Mouse (Mus musculus) kidney, postnatal 36 days (tissue): Measurements from ENCODE around the gene Cdkn1b.
A peak's percentile ranks its signal among the peaks of the same experiment; 100 is the strongest.

Experiments used
- DNase-seq, 2 experiments: peaks; one replicate each; pipeline ENCODE4 v3.0.0; 2021 to 2022; ENCODE audit warnings: mixed read lengths in 2 of 2

Gene Cdkn1b

GRCm38 (mm10) chr6:134930383-134930782 is 10.2 kb downstream of the Cdkn1b start:
- DNase-seq, result no peak

GRCm38 (mm10) chr6:134931146-134931545 is 10.9 kb downstream of the Cdkn1b start:
- no peak for DNase-seq

DNA sequence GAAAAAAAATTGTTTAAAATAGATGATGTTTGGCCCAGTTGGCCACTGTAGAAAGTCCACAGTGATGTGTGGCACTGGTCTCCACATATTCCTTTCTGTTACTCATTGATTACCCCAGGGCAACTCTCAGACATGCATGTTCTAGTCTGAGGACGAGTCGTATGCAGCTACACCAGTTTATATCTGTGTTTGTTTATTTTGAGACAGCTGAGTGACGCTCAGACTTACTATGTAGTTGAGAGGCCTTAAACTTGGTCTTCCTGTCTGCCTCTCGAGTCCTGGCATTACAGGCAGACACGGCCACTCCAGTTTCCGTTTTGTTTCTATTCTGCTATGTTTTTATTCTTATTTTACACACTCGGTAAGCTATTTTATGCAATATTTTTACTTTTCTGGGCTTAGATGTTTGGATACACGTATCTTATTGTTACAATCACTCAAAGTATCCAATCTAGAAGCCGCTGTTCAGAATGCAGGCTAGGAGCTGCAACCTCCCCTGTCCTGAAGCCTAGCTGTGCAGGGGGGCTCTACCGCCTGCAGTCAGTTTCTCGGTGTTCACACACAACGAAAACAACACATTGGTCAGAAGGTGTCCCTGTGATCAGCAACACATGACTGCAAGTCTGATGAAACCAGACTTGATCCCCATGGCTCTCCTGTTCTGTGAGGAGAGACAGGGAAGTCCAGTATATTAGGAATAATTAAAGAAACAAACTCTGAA is 12.4 kb downstream of the Cdkn1b start:
- peak in 1 of 2 experiments; percentile 22 for DNase-seq

GRCm38 (mm10) chr6:134933207-134933558 is 13.0 kb downstream of the Cdkn1b start:
- DNase-seq, result no peak

DNA sequence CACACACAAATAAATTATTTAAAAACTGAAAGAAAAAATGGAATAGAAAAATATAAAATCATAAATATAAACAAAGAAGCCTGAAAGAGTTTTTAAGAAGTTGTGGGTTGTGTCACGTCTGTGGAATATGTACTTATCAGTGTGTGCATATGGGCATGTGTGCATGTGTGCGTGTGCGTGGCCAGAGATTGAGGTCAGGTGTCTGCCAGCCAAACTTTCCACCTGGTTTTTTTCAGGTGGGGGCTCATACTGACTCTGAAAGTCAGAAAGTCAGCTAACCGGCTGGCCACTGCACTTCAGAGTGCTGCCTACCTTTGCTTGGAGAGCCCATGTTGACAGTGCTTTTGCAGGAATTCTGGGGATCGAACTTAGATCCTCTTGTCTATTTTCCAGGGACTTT is 14.1 kb downstream of the Cdkn1b start:
- DNase-seq, result no peak

DNA sequence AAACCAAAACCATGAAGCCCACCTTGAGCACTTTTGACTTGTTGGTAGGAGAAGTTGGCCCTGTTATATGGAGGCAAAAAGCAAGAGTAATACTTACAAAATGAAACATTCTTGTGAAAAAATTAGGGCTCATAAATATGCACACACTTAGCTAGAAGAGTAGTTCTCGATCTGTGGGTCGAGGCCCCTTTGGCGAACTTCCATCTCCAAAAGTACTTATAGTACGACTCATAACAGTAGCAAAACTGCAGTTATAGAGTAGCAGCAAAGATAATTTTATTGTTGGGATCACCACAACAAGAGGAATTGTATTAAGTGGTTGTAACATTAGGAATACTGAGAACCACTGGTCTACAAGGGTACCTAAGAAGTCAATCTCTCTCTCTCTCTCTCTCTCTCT is 19.6 kb downstream of the Cdkn1b start:
- DNase-seq, result no peak

DNA sequence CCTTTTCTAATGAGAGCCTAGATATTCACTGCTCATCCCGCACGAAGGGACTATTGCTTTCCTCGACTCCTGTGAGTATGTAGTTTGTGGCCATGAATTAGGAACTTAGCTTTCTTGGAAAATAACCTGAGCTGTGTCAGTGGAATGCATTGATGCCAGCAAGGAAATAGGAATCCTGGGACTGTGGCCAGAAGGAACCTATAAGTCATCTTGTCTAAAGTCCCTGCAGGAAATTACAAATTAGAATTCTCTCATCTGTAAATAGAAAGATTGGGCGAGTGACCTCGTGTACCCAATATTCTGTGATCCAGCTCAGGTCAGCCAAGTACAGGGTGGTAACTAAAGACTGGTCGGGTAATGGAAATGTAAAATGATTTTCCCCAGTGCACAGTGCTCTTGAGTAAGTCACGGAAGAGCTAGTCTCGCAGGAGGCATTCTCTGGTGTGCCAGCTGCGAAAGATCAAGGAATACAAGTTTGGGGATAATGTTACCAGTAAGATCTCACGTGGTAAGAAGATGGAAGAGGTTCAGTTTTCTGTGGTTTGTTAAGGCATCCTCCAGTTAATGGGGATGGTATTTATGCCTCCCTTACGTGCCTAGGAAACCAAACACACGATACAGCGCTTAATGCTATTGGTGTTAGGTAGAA is 23.7 kb downstream of the Cdkn1b start:
- DNase-seq, result peak; percentile 44 to 54

DNA sequence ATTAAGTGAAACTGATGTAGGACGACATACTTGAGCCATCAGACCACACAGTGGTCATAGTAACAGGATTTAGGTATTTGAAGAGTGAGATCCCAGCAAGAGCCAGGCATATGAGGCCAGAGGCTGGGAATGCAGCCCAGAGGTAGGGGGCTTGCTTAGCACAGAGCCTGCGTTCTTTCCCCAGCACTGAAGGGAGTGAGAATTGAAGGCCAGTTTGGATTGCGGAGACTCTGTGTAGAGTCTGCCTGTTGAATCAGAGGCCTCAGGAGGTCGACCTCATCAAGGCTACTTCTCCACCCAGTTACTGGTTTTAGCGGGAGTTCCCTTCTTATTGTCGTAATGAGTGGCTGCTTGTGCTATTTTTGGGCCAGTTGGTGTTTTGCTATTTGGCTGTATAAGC is 25.9 kb downstream of the Cdkn1b start:
- no peak for DNase-seq

- DNase-seq, result no peak
These were observed 26.7 kb downstream of the Cdkn1b start for GRCm38 (mm10) chr6:134946858-134947257.

DNA sequence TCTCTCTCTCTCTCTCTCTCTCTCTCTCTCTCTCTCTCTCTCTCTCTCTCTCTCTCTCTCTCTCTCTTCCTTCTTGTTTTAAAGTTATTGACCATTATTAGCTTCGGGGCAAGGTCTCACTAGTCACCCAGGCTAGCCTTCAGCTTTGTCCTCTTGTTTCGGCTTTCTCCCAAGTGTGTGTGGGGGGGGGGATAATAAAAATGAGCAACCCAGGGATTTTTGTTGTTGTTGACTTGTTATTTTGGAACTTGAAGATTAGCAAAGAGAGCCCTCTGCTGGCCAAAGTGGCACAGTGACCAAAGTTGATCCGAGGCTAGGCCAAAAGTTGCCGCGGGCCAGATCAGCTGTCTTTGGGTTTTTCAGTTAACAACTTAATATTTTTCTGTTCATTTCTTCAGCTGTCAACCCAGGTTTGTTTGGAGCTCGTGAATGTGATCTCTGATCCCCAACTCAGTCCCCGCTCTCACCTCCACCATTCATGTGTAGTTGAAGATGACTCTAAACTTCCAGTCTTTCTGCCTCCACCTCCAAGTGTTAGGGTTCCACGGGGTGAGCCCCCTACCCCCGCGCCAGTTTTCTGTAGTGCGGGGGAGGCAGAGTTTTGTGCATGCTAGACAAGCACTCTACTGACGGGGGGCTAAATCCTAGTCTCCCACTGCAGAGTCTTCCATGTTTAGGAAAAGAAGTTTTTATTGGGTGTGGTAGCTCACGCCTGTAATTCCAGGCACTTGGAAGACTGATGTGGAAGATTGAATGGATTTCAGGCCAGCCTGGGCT is 27.3 kb downstream of the Cdkn1b start:
- peak; percentile 80 to 87 for DNase-seq

- no peak for DNase-seq
These were observed 28.4 kb downstream of the Cdkn1b start for GRCm38 (mm10) chr6:134948522-134949061.

GRCm38 (mm10) chr6:134949241-134949640 is 29.0 kb downstream of the Cdkn1b start:
- DNase-seq, result no peak

GRCm38 (mm10) chr6:134951364-134951763 is 31.2 kb downstream of the Cdkn1b start:
- DNase-seq, result no peak

DNA sequence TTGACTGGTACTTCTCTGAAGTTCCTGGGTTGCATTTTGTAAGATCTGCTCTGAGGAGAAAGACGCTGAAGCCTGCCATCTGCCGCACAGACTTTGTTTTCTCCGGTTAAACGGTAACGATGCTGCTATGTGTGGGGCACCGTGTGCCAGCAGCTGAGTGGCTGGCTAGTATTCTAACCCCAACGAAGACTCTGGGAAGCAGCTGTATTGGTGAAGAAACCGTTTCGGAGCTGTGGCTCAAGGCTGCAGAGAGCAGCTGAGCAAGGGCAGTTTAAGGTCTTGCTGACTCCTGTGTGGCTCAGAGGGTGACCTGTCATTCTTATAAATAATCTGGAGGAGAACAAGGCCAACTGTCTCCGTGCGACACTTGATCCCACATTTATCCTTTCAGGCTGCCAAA is 33.8 kb downstream of the Cdkn1b start:
- DNase-seq, result peak; percentile 73 to 81

DNA sequence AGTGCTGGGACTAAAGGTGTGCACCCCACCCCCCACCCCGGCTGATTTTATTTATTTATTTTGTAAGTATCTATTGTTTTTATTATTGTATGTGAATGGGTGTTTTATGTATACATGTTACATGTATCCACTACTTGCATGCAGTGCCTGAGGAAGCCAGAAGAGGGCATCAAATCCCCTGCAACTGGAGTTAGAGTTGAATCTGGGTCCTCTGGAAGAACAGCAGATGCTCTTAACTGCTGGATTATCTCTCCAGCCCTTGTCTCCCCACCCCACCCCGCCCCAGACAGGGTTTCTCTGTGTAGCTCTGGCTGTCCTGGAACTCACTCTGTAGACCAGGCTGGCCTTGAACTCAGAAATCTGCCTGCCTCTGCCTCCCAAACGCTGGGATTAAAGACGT is 36.2 kb downstream of the Cdkn1b start:
- DNase-seq, result peak in 1 of 2 experiments; percentile 57

DNA sequence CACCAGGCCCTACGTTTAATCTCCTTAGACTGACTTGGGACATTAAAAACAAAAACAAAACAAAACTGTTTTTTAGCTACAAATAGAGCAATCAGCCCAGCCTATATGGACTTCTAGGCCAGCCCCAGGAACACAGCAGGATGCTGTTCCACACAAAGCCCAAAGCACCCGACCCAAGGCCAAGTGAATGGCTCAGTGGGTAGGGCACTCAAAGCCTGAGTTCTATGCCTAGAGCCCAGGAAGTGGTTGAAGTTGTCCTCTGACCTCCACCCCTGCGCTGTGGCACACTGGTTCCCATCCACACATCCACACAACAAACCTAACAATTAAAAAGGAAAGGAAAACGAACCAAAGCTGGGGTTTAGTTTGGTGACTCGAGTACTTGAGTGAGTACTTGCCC is 41.1 kb downstream of the Cdkn1b start:
- DNase-seq, result no peak

GRCm38 (mm10) chr6:134961858-134962517 is 41.8 kb downstream of the Cdkn1b start:
- no peak for DNase-seq

DNA sequence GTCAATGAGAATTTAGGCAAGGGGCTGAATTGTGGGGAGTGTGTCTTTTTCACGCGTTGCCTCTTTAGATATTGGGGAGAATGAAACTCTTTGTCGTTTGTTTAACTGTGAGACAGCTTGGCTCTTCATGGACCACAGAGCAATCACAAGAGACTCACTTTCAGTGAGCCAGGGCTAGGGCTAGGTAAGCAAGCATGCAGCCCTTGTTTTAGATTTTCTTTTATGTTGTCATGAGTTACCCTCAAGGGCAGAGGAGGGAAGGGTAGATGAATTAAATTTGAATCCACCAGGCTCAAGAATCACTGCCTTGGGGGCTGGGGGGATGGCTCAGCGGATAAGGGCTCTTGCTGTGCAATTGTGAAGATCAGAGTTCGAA is 42.3 kb downstream of the Cdkn1b start:
- DNase-seq, result no peak

GRCm38 (mm10) chr6:134963910-134964309 is 43.7 kb downstream of the Cdkn1b start:
- no peak for DNase-seq

GRCm38 (mm10) chr6:134966681-134967080 is 46.5 kb downstream of the Cdkn1b start:
- no peak for DNase-seq

DNA sequence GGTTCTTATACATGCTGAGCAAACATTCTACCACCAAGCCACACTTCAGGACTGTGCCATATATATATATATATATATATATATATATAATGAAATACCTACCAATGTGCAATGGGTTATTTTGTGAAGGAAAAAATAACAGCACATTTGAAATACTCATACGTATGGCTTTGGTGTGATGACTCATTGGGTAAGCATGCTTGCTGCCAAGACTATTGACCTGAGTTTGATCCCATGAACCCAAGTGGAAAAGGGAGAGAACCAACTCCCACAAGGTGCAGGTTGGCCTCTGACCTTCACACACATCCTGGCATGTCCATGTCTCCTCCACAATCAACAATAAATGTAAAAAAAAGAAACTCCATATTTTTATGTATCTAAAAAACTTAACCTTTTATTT is 48.1 kb downstream of the Cdkn1b start:
- DNase-seq, result no peak

- no peak for DNase-seq
These were observed 49.3 kb downstream of the Cdkn1b start for GRCm38 (mm10) chr6:134969498-134969897.

- no peak for DNase-seq
These were observed 51.9 kb downstream of the Cdkn1b start for GRCm38 (mm10) chr6:134972096-134972495.
